Mouse (Mus musculus): ENCODE data around the gene Pdgfb.

GRCm38 (mm10) chr15:80034913-80035312 lies 20.1 kb upstream of the Pdgfb start:
- TF ChIP-seq CTCF (IDR thresholded peaks at IDR 0.05; ENCODE audit: extremely low read depth, insufficient read length, insufficient replicate concordance, low read depth, low read length) (no peak), POLR2A (IDR thresholded peaks at IDR 0.05; ENCODE audit: low read depth, low read length) (no peak)

All from small intestine, adult 2 months (tissue).